Mouse (Mus musculus): ENCODE data around the gene Cx3cr1.

Gene Cx3cr1

DNA sequence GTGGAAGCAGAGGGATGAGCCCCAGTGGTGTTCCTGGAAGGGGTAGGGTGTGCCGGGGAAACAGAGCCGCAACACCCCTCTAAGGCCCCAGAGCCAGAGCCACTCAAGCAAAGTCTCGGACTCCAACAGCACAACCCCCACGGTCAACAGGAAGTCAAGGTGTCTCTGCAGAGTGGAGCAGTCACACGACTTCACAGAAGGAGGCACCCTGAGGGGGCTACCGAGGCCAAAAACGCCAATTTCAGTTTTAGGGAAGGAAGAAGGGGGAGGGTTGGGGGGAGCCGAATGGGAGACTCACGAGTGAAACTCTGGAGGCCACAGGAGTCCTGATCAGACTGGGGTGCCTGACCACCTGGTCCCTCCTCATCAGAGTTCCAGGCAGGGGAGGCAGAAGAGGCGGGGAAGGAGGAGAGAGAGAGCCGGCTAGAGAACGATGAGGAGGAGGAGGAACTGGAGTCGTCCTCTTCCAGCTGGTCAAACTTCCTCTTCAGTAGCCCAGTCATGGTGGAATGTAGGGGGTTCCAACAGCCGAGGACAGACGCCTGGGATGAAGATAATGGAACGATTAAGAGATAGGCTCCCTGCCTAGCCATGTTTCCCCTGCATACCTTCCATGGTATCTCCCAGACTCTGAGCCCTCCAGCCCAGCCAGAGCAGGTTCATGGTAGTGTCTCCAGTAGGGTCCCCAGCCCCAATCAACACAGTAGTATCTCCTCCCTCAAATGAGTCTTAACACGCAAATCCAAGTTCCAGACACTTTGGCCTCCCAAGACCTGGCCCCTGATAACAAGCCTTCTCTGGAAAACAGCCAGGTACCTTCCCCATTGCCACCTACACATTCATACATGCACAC, 92.7 kb downstream of the Cx3cr1 start:
- peak; percentile 65 for DNase-seq (ENCODE audit: low read depth, low spot score)

DNA sequence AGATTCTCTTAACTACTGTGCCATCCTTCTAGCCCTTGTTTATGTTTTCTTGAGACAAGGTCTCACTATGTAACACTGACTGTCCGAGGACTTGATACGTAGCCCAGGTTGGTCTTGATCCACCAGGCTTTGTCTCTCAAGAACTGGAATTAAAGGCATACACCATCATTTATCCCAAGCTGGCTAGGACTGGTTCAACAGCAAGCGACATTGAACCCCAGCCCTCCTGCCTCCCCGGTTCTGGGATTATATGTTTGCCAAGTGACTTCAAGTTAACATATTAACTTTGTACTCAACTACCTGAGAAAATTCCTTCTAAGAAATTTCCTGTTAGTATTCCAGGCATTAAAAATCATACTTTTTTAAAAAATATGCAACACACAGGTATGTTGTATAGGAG, 94.4 kb downstream of the Cx3cr1 start:
- DNase-seq (ENCODE audit: low read depth, low spot score), result no peak

- DNase-seq (ENCODE audit: low read depth, low spot score), result peak; percentile 73
Measured at GRCm38 (mm10) chr9:119974609-119975008, 95.1 kb downstream of the Cx3cr1 start.

DNA sequence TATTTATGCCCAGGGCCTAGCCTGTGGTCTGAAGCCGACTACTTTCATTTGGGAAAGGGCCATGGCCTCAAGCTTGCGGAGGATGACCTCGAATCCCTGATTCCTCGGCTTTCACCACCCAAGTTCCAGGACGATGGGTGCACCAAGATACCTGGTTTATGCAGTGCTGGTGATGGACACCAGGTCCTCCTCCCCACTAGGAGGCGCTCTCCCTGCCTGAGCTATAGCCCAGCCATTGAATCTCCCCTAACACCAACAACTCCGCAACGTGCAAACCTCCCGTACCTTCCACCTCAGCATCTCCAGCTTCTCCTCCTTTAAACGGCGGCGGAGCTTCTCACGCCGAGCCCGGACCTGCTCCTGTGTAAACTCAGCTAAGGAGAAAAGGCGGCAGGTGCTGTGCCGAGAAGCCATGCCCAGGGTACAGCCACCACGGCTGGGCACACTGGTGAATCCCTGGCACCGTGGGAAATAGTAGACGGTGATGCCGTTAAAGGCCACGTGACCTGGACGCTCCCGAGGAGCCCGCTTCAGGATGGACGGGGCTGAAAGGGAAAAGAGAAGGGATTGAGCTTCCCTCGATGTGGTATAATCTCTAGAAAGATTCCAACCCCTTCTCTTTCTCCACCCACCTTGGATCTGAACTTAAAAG, 95.7 kb downstream of the Cx3cr1 start:
- peak; percentile 93 for DNase-seq (ENCODE audit: low read depth, low spot score)

DNA sequence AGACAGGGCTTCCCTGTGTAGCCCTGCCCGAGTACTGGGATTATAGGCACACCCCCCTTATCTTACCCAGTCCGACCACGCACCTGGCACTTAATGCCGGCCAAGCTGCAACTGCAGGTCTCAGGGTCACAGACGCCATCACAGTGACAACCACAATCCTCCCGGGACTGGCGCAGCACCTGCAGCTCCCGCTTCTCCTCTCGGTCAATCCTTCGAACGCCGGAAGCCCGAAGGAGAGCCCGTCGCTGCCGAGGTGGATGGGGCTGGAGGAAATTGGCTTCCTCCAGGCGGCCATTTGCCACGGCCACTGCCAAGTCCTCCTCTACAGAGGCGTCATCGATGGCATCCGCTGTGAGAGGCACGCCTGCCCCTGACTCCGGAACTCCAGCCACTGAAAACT, 96.4 kb downstream of the Cx3cr1 start:
- no peak for DNase-seq (ENCODE audit: low read depth, low spot score)

GRCm38 (mm10) chr9:119972582-119972981, 97.1 kb downstream of the Cx3cr1 start:
- no peak for DNase-seq (ENCODE audit: low read depth, low spot score)

DNA sequence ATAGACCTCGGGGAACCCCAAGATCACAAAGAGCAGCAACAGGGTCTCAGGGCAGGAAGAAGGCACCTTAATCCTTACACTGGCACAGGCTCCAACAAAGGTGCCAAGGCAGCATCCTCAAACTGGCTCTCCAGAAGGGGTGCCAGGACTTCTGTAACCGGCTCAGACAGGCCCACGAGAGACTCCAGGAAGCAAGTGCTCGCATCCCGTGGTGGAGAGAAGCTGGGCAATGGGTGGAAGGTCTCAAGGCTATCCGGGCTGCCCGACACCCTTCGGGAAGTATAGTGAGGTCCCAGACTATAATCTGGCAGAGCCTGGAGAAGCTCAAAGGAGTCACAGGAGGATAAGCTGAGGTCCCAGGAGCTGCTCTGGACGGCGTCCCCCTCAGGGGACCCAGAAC, 97.5 kb downstream of the Cx3cr1 start:
- DNase-seq (ENCODE audit: low read depth, low spot score), result no peak

- DNase-seq (ENCODE audit: low read depth, low spot score), result no peak
Measured at GRCm38 (mm10) chr9:119970763-119971656, 98.7 kb downstream of the Cx3cr1 start.

DNA sequence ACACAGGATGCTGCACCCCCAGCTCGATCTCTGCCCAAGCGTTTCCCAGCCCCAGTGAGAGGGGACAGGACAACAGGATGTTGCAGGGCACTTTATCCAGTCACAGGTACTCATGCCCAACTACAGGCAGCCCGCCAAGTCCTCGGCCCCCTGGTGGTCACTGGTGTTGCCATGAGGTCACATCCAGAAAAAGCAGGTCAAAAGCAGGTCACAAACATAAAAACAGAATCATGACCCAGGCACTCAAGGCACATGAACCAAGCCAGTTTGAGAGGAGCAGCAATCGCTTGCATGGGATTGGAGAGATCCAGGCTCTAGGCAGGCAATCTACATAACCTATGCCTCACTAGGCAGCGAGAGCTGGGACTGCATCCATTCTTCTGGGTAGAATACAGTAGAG, 99.5 kb downstream of the Cx3cr1 start:
- DNase-seq (ENCODE audit: low read depth, low spot score), result peak; percentile 52

- DNase-seq (ENCODE audit: low read depth, low spot score), result no peak
Measured at GRCm38 (mm10) chr9:119969811-119970210, 99.9 kb downstream of the Cx3cr1 start.

DNA sequence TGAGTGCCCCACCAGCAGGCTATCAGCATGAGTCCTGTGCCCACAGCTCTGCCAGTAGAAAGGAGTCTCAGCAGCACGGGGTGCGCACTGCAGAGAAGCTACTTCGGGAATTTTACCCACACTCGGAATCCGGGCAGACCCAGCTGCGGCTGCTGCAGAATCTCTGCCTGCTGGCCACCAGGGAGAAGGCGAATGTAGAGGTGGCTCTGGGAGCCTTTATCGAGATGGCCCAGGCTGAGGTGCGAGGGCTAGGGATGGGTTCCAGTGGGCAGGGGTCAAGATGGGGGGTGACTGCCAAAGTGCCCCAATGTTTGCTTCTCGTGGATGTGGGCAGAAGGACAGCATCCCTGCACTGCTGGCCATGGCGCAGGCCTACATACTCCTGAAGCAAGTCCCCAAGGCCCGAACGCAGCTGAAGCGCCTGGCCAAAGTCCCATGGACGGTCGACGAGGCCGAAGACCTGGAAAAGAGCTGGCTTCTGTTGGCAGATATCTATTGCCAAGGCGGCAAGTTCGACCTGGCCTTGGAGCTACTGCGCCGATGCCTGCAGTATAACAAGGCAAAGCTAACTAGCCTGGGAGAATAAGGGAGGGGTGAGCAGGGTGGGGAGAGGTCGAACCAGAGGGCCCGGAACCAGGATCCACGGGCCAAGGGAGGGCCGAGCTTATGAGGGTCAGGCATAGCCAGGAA, 103.3 kb downstream of the Cx3cr1 start:
- no peak for DNase-seq (ENCODE audit: low read depth, low spot score)

GRCm38 (mm10) chr9:119965186-119965585, 104.5 kb downstream of the Cx3cr1 start:
- no peak for DNase-seq (ENCODE audit: low read depth, low spot score)

DNA sequence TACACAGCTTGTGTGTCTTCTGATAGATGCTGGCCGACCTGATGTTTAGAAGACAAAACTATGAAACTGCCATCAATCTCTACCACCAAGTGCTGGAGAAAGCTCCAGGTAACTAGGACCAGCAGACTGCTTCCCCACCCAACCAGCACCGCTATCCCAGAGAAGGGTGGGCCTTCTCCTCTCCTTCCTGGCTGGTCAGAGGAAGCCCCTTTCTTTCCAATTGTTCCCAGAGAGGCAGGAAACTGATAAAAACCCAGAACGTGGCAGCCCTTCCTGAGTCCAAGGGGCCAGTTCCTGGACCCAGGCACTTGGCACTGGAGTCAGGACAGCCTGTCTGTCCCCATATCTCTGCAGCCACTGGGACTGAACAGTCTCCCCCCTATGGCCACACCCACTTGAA, 105.5 kb downstream of the Cx3cr1 start:
- no peak for DNase-seq (ENCODE audit: low read depth, low spot score)

GRCm38 (mm10) chr9:119962987-119963667, 106.6 kb downstream of the Cx3cr1 start:
- peak; percentile 91 for DNase-seq (ENCODE audit: low read depth, low spot score)

DNA sequence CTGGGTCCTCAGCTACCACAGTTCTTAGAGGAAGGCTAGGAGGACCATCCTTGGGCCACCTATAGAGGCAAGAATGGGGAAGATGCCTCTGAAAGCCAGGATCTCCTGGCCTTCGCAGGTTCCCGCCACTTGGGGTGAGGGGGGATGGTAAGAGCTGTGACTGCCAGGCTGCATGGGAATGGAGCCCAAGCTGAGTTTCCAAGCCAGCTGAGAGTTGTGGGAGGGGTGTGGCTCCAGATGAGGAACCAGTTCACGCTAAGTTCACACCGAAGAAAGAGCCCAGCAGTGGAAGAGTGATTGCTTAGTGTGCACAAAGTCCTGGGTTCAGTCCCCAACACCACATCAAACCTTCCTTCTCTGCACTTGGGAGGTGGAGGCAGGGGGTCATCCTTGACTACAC, 107.5 kb downstream of the Cx3cr1 start:
- DNase-seq (ENCODE audit: low read depth, low spot score), result peak; percentile 58

DNA sequence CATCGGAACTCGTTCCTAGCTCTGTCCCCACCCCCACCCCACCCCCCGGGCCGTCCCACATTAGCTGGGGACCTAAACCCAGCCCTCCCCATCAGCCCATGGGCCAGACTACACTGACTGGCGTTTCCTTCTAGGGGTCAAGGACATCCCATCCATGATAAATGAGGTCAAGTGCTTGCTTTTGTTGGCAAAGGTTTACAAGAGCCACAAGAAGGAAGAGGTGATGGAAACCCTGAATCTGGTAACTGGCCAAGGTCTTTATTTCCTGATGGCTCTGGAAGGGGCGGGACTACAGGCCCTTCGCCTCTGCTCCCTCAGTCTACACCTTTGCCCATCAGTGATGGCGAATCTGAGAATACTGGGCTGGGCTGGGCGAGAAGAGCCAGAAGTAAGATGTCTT, 110.8 kb downstream of the Cx3cr1 start:
- peak; percentile 76 for DNase-seq (ENCODE audit: low read depth, low spot score)

- DNase-seq (ENCODE audit: low read depth, low spot score), result no peak
Measured at GRCm38 (mm10) chr9:119951388-119951787, 118.3 kb downstream of the Cx3cr1 start.

DNA sequence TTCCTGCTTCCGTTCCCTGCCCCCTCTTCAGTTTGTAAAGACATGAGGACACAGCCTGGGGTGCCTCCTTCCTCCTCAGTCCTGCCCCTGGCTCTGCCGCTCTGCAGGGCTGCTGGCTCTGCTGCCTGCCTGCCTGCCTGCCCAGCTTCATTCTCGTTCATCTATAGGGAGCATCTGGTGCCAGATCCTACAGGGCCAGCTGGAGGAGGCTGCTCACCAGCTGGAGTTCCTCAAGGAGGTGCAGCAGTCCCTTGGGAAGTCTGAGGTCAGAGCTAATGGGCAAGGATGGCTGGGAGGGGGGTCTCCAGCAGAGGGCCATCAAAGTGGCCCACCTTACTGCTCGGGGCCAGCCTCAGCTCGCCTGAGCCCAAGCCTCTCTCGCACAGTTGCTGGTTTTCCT, 119.2 kb downstream of the Cx3cr1 start:
- DNase-seq (ENCODE audit: low read depth, low spot score), result no peak

DNA sequence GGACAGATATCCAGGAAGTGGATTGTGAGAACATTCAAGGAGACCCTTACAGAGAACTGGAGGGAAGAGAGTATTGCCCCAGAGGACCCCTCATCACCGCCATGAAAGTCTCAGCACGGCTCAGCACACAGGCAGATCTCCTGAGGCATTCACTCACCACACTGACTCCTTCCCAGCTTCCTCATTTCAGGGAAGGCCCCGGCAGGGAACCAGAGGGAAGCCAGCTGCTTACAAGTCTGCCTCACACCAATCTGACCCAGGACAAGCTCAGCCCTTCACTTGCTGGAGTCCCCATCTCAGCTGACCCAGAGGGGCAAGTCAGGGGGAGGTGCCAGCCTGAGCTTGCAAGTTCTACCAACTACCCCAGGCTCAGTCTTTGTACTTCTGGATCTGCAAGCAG, 120.9 kb downstream of the Cx3cr1 start:
- no peak for DNase-seq (ENCODE audit: low read depth, low spot score)

DNA sequence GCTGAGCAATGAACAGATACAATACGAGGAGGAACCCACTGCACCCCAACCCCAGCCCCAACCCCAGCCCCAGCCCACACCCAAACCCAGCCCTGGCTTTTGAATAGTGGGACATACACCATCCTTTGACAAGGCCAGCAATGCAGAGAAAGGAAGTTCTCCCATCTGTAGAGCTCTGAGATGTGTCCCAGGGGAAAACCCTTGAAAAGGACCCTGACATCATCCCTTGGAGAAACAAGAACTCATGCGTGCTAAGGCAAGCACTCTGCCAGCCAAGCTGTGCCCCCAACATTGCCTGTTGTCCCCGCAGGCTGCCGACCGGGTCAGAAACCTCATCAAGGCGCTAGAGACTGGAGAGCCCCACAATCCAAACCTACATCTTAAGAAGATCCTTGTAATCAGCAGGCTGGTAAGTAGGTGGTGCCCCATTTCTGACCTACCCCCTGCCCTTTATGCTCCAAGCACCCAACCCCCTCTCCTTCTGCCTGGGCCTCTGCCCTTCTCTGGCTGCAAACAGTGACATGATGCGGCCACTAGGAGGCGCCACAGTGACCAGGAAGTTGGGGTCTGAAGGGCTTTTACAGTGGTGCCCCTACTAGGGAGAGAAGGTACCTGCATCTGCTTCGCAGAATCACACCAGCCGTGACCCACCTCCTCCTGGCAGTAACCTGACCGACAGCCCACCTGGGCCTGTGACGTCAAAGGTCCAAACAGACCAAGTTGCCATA, 124.3 kb downstream of the Cx3cr1 start:
- DNase-seq (ENCODE audit: low read depth, low spot score), result peak; percentile 77
